Comparison of ENCODE assay signal across 9 mouse cellular contexts in the genomic region with DNA sequence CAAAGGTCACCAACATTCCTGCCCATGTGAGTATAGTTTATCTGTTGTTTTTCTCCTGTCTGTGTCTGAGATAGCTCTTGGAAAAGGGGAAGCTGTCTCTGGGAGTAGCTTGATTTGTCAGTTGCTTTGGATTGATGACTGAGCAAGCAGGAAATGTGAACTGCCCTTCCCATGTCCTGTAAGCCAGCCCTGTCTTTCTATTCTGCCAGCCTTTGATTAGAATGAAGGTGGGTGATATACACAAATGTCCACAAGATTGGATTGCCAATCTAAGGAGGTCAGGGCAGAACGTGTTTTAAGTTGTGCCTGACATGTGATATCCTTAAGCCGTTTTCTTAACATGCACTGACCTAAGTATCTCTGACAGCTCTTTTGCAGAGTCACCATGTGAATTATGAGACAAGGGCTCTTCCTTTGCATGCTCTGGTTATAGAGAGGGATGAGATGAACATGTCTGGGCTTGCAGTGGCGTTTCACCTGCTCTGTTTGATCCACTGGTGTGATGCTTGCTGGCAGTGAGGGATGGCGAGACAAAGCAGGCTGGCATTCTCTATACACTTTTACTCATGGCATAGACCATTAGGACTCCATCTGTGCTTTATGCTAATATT.
A peak's percentile ranks its signal among the peaks of the same experiment; 100 is the strongest.
DNase-seq lines count a peak whose midpoint lies in the region; ATAC-seq and TF ChIP-seq lines count a peak whose summit lies in the region.
"Had no signal": no experiment of that assay in that cellular context is flagged by ENCODE, and none has a peak within 500 bp of the region (broad histone marks: within the 10 kb centered on the region; RNA-seq: fewer than 3 reads in every experiment).

No protein-coding gene starts in this region.

- no peak for TF ChIP-seq POLR2A in ES-Bruce4 (IDR thresholded peaks at IDR 0.05; ENCODE audit: insufficient read depth, low read length)

- TF ChIP-seq EP300 in ES-Bruce4 (IDR thresholded peaks at IDR 0.05; ENCODE audit: insufficient read depth, low read depth, low read length): no peak

- ATAC-seq in intestine, embryonic 16.5 days: peak; percentile 28; the same call in 1 of the 2 replicates
- ATAC-seq in intestine, embryonic 15.5 days: no peak
- ATAC-seq in liver, embryonic 12.5 days: peak; percentile 52
- ATAC-seq in inflammation-experienced regulatory T-cells, adult 6 months: no peak

- no peaks in the 10 kb centered on the region for H3K27me3 ChIP-seq in intestine, embryonic 16.5 days (replicated peaks; ENCODE audit: control insufficient read depth, insufficient read depth, low read length)
- H3K27me3 ChIP-seq in intestine, embryonic 15.5 days (replicated peaks): no peaks in the 10 kb centered on the region
- no peaks in the 10 kb centered on the region for H3K27me3 ChIP-seq in ES-Bruce4 (ENCODE audit: control insufficient read depth, insufficient read depth, low read length, poor library complexity, severe bottlenecking)
- H3K27me3 ChIP-seq in liver, embryonic 12.5 days (replicated peaks): no peaks in the 10 kb centered on the region

- peak; percentile 13 for DNase-seq in ZHBTc4 (ENCODE audit: low read depth, low spot score)
- no peak for DNase-seq in testis, postnatal 14 days (ENCODE audit: low spot score)
- DNase-seq in frontal cortex, postnatal 36 days (ENCODE audit: low spot score in 2 of 2): no peak
- DNase-seq: thymus, postnatal 36 days had no signal

- H3K4me1 ChIP-seq in intestine, embryonic 16.5 days (ENCODE audit: control insufficient read depth, insufficient read depth, low read length): peaks cover 9% of the 10 kb centered on the region
- 0 out of 2 replicates have a peak, but pooled peaks cover 6% of the 10 kb centered on the region for H3K4me1 ChIP-seq in intestine, embryonic 15.5 days (replicated peaks)
- H3K4me1 ChIP-seq in ES-Bruce4 (ENCODE audit: control insufficient read depth, insufficient read depth, low read length): no peaks in the 10 kb centered on the region
- H3K4me1 ChIP-seq in liver, embryonic 12.5 days: peaks cover 50% of the 10 kb centered on the region

- H3K9me3 ChIP-seq in intestine, embryonic 16.5 days (ENCODE audit: control insufficient read depth, low read length): no peaks in the 10 kb centered on the region
- no peaks in the 10 kb centered on the region for H3K9me3 ChIP-seq in intestine, embryonic 15.5 days
- H3K9me3 ChIP-seq in ES-Bruce4 (replicated peaks; ENCODE audit: control insufficient read depth, insufficient read depth, low read length, poor library complexity, severe bottlenecking): no peaks in the 10 kb centered on the region
- H3K9me3 ChIP-seq in liver, embryonic 12.5 days (replicated peaks): no peaks in the 10 kb centered on the region

- TF ChIP-seq CTCF in ES-Bruce4 (IDR thresholded peaks at IDR 0.05; ENCODE audit: low read depth, low read length): no peak

- H3K4me3 ChIP-seq in intestine, embryonic 16.5 days (ENCODE audit: low read length): no peak overlapping the region
- no peak overlapping the region for H3K4me3 ChIP-seq in intestine, embryonic 15.5 days (replicated peaks)
- no peak overlapping the region for H3K4me3 ChIP-seq in ES-Bruce4 (ENCODE audit: low read depth, low read length)
- H3K4me3 ChIP-seq in liver, embryonic 12.5 days: no peak overlapping the region

- no peaks in the 10 kb centered on the region for H3K36me3 ChIP-seq in intestine, embryonic 16.5 days (ENCODE audit: control insufficient read depth, insufficient read depth, low read length)
- H3K36me3 ChIP-seq in intestine, embryonic 15.5 days: no peaks in the 10 kb centered on the region
- no peaks in the 10 kb centered on the region for H3K36me3 ChIP-seq in ES-Bruce4 (ENCODE audit: control insufficient read depth, insufficient read depth, low read length, poor library complexity, severe bottlenecking)
- H3K36me3 ChIP-seq in liver, embryonic 12.5 days: no peaks in the 10 kb centered on the region

- H3K9ac ChIP-seq in intestine, embryonic 16.5 days (ENCODE audit: low read depth, low read length): no peak overlapping the region
- H3K9ac ChIP-seq in intestine, embryonic 15.5 days: no peak overlapping the region
- H3K9ac ChIP-seq in ES-Bruce4 (ENCODE audit: low read depth, poor library complexity, severe bottlenecking): no peak overlapping the region
- H3K9ac ChIP-seq in liver, embryonic 12.5 days: no peak overlapping the region

- no peak overlapping the region for H3K4me2 ChIP-seq in intestine, embryonic 16.5 days (ENCODE audit: low read depth, low read length)
- H3K4me2 ChIP-seq in intestine, embryonic 15.5 days (replicated peaks): no peak overlapping the region
- H3K4me2 ChIP-seq in liver, embryonic 12.5 days: no peak overlapping the region

- 50% methylated on average over 4 of the region's 4 CpGs for whole genome bisulfite sequencing in intestine, embryonic 16.5 days
- 57% methylated on average over 4 of the region's 4 CpGs for WGBS in intestine, embryonic 15.5 days
- WGBS in liver, embryonic 12.5 days (ENCODE audit: insufficient replicate concordance): 21% methylated on average over 4 of the region's 4 CpGs

- H3K27ac ChIP-seq in intestine, embryonic 16.5 days (ENCODE audit: low read length): no peak overlapping the region
- H3K27ac ChIP-seq in intestine, embryonic 15.5 days: no peak overlapping the region
- peak overlapping the region; percentile 54; the same call in 1 of the 2 replicates for H3K27ac ChIP-seq in ES-Bruce4 (ENCODE audit: insufficient read depth, low read length)
- H3K27ac ChIP-seq in liver, embryonic 12.5 days: peak overlapping the region; percentile 32

Comparison
In these comparisons a context has a peak if more than half of its experiments do, and no peak if none do; other contexts are left out.
1. ATAC-seq: peak in intestine, embryonic 16.5 days (single experiment) and liver, embryonic 12.5 days (single experiment); none in intestine, embryonic 15.5 days (single experiment) and inflammation-experienced regulatory T-cells, adult 6 months (single experiment).
2. H3K27ac ChIP-seq: peak in ES-Bruce4 (single experiment) and liver, embryonic 12.5 days (single experiment); none in intestine, embryonic 16.5 days (single experiment) and intestine, embryonic 15.5 days (single experiment).